ENCODE assay signal across 8 mouse cellular contexts in the genomic region with DNA sequence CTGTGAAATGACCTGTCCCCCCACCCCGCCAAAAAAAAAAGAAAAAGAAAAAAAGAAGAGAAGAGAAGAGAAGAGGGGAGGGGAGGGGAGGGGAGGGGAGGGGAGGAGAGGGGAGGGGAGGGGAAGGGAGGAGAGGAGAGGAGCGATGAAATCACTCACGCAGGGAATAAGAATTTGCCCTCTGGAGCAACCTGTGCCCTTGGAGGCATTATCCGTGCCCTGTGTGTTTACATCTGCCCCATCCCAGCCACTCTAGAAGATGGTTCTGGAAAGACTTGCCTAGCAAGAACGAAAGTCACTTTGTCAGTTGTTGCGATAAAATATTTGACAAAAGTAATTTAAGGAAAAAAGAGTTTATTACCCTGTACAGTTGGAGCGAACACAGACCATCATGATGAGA. TPM values are rescaled to one million over a fixed set of nuclear protein-coding genes. Genes with fewer than 3 reads are reported as not detected.
DNase-seq lines count a peak whose midpoint lies in the region; ATAC-seq and TF ChIP-seq lines count a peak whose summit lies in the region.

No protein-coding gene starts in this region.

- H3K36me3 ChIP-seq in kidney, embryonic 15.5 days = no peaks in the 10 kb centered on the region
- H3K36me3 ChIP-seq in hindbrain, embryonic 14.5 days (replicated peaks; ENCODE audit: control insufficient read depth, insufficient read depth) = no peaks in the 10 kb centered on the region
- no peaks in the 10 kb centered on the region for H3K36me3 ChIP-seq in midbrain, embryonic 16.5 days (ENCODE audit: control insufficient read depth, insufficient read depth, low read length)

- intact Hi-C loops in left cerebral cortex, postnatal 4 days (cut with DNase I) = loop anchor here (10.0 kb wide), 1 partner anchor 61 kb away; no protein-coding TSS in a partner anchor

- H3K4me3 ChIP-seq in kidney, embryonic 15.5 days (replicated peaks) = peak overlapping the region; percentile 96
- H3K4me3 ChIP-seq in cortical plate, adult 2 months (ENCODE audit: insufficient read depth, low read length) = peak overlapping the region; percentile 99
- H3K4me3 ChIP-seq in hindbrain, embryonic 14.5 days (replicated peaks; ENCODE audit: low read length) = peak overlapping the region; percentile 99
- peak overlapping the region; percentile 99 for H3K4me3 ChIP-seq in midbrain, embryonic 16.5 days (ENCODE audit: low read depth, low read length)

- peak overlapping the region; percentile 95 for H3K27ac ChIP-seq in kidney, embryonic 15.5 days
- no peak overlapping the region for H3K27ac ChIP-seq in cortical plate, adult 2 months (ENCODE audit: insufficient read depth, low read length)
- H3K27ac ChIP-seq in hindbrain, embryonic 14.5 days = no peak overlapping the region
- no peak overlapping the region for H3K27ac ChIP-seq in midbrain, embryonic 16.5 days (ENCODE audit: low read length)

- H3K4me2 ChIP-seq in kidney, embryonic 15.5 days = peak overlapping the region; percentile 81
- peak overlapping the region; percentile 74 for H3K4me2 ChIP-seq in hindbrain, embryonic 14.5 days (replicated peaks)
- peak overlapping the region; percentile 88 for H3K4me2 ChIP-seq in midbrain, embryonic 16.5 days (ENCODE audit: low read length)

- TF ChIP-seq CTCF in cortical plate, adult 2 months (IDR thresholded peaks at IDR 0.05; ENCODE audit: extremely low read depth, insufficient read depth, low read length) = no peak

- H3K9me3 ChIP-seq in kidney, embryonic 15.5 days (replicated peaks) = no peaks in the 10 kb centered on the region
- no peaks in the 10 kb centered on the region for H3K9me3 ChIP-seq in hindbrain, embryonic 14.5 days (ENCODE audit: control insufficient read depth, low read length)
- no peaks in the 10 kb centered on the region for H3K9me3 ChIP-seq in midbrain, embryonic 16.5 days (replicated peaks; ENCODE audit: control insufficient read depth, low read length, poor library complexity, severe bottlenecking)

- WGBS in kidney, embryonic 15.5 days = 25% methylated on average over 6 of the region's 7 CpGs
- WGBS in hindbrain, embryonic 14.5 days = 30% methylated on average over 6 of the region's 7 CpGs
- 29% methylated on average over 7 of the region's 7 CpGs for WGBS in midbrain, embryonic 16.5 days

- H3K4me1 ChIP-seq in kidney, embryonic 15.5 days = peaks cover 16% of the 10 kb centered on the region; the same call in 1 of the 2 replicates
- H3K4me1 ChIP-seq in cortical plate, adult 2 months (ENCODE audit: control insufficient read depth, insufficient read depth, low read length) = peaks cover 2% of the 10 kb centered on the region; the same call in 1 of the 2 replicates
- peaks cover 8% of the 10 kb centered on the region; the same call in 1 of the 2 replicates for H3K4me1 ChIP-seq in hindbrain, embryonic 14.5 days (replicated peaks; ENCODE audit: control insufficient read depth, insufficient read depth, low read length)
- peaks cover 7% of the 10 kb centered on the region; the same call in 1 of the 2 replicates for H3K4me1 ChIP-seq in midbrain, embryonic 16.5 days (ENCODE audit: control insufficient read depth, insufficient read depth, low read length)

- H3K27me3 ChIP-seq in kidney, embryonic 15.5 days = no peaks in the 10 kb centered on the region
- H3K27me3 ChIP-seq in hindbrain, embryonic 14.5 days (ENCODE audit: control insufficient read depth, insufficient read depth, low read length) = no peaks in the 10 kb centered on the region
- H3K27me3 ChIP-seq in midbrain, embryonic 16.5 days (ENCODE audit: control insufficient read depth, insufficient read depth, low read depth, low read length) = no peaks in the 10 kb centered on the region

- ATAC-seq in kidney, embryonic 15.5 days (replicated peaks; ENCODE audit: low FRiP score) = peak; percentile 30; the same call in 1 of the 2 replicates
- no peak for ATAC-seq in hindbrain, embryonic 14.5 days (ENCODE audit: low FRiP score)
- no peak for ATAC-seq in midbrain, embryonic 16.5 days

- DNase-seq in kidney, adult 8-10 months = no peak
- DNase-seq in hindbrain, embryonic 14.5 days (ENCODE audit: low spot score) = no peak
- DNase-seq in spleen, postnatal 4 days (ENCODE audit: low spot score in 2 of 2) = no peak
- DNase-seq in left cerebral cortex, postnatal 4 days = no peak
- no peak for DNase-seq in spleen, postnatal 14 days (ENCODE audit: low spot score in 2 of 2)

- H3K9ac ChIP-seq in kidney, embryonic 15.5 days = no peak overlapping the region
- no peak overlapping the region for H3K9ac ChIP-seq in hindbrain, embryonic 14.5 days
- no peak overlapping the region for H3K9ac ChIP-seq in midbrain, embryonic 16.5 days (ENCODE audit: low read depth, low read length)

- TF ChIP-seq POLR2A in cortical plate, adult 2 months (IDR thresholded peaks at IDR 0.05; ENCODE audit: extremely low read depth, insufficient read depth, low read length) = no peak

RNA-seq across cellular contexts. Expression of a gene that starts 0.4 kb away (rescaled TPM):
- 88.2 and 88.3 TPM in 2 replicates for polyA plus RNA-seq in kidney, embryonic 15.5 days (2015; fragmentation: Nextera tagmentation; extraction: Ambion mirVana)
- polyA plus RNA-seq in cortical plate, adult 2 months (2012; rRNA removed) = 72.3 and 74.8 TPM in 2 replicates
- polyA plus RNA-seq in hindbrain, embryonic 14.5 days (2014; fragmentation: Nextera tagmentation; extraction: Ambion mirVana) = 100 and 112 TPM in 2 replicates
- 74.9 and 85.3 TPM in 2 replicates for polyA plus RNA-seq in midbrain, embryonic 16.5 days (2015; fragmentation: Nextera tagmentation; extraction: Ambion mirVana)
- total RNA-seq in left cerebral cortex, postnatal 4 days (2021) = 100 to 1,000 TPM; 103 to 106 TPM
